Mouse (Mus musculus) limb, embryonic 15.5 days (tissue): ENCODE data around the gene Vipr1. TPM values are rescaled to one million over a fixed set of nuclear protein-coding genes. Genes with fewer than 3 reads are reported as not detected.

ENCODE experiments used
- ATAC-seq: fragments of 200-750 bp; cut with Nextera tagmentation; 2 replicates; pipeline ENCODE4 v1.8.0; 2017; ENCODE audit warnings: low read depth, moderate TSS enrichment; ENCODE audit not compliant: insufficient number of reproducible peaks, low FRiP score, low TSS enrichment
- H3K27ac ChIP-seq: fragments of 300-500 bp; sonication (generic); 2 replicates; pipeline ENCODE4 v1.5.1; 2015; ENCODE audit warnings: moderate library complexity, mild to moderate bottlenecking, inconsistent platforms
- H3K27me3 ChIP-seq: fragments of 300-500 bp; sonication (generic); 2 replicates; pipeline ENCODE4 v1.6.1; 2015; ENCODE audit warnings: inconsistent platforms
- H3K36me3 ChIP-seq: fragments of 300-500 bp; sonication (generic); 2 replicates; pipeline ENCODE4 v1.6.1; 2015; ENCODE audit warnings: inconsistent platforms
- H3K4me1 ChIP-seq: fragments of 300-500 bp; sonication (generic); 2 replicates; pipeline ENCODE4 v1.6.1; 2015; ENCODE audit warnings: inconsistent platforms
- H3K4me2 ChIP-seq: fragments of 300-500 bp; sonication (generic); 2 replicates; pipeline ENCODE4 v1.6.1; 2015; ENCODE audit warnings: mild to moderate bottlenecking, inconsistent platforms
- H3K4me3 ChIP-seq: fragments of 300-500 bp; sonication (generic); 2 replicates; pipeline ENCODE4 v1.5.1; 2015; ENCODE audit warnings: mild to moderate bottlenecking, inconsistent platforms
- H3K9ac ChIP-seq: fragments of 300-500 bp; sonication (generic); 2 replicates; pipeline ENCODE4 v1.6.1; 2015; ENCODE audit warnings: inconsistent platforms
- H3K9me3 ChIP-seq: fragments of 300-500 bp; sonication (generic); 2 replicates; pipeline ENCODE4 v1.6.1; 2016; ENCODE audit warnings: inconsistent platforms
- WGBS: fragments of 180-500 bp; shearing (Covaris S2); methylation state at CpG from one replicate; pipeline ENCODE4 v1.1.7; 2015; 5-methylcytosine and 5-hydroxymethylcytosine counted together
- polyA plus RNA-seq: library from polyadenylated mRNA; unstranded; fragments of >200 nt; fragmentation: Nextera tagmentation; extraction: Ambion mirVana; gene quantifications from 2 replicates; pipeline ENCODE4 v1.2.1, GENCODE M21; 2015

Gene Vipr1
- polyA plus RNA-seq, 1 experiment from 2014 or later: 0.60 TPM

GRCm38 (mm10) chr9:121639790-121640189 lies 2.7 kb upstream of the Vipr1 start:
- Histone ChIP-seq H3K4me2 (no peak overlapping the region), H3K27me3 (peaks cover 65% of the 10 kb centered on the region), H3K27ac (no peak overlapping the region), H3K9me3 (no peaks in the 10 kb centered on the region), H3K36me3 (no peaks in the 10 kb centered on the region), H3K4me1 (peaks cover 27% of the 10 kb centered on the region), H3K9ac (no peak overlapping the region), H3K4me3 (no peak overlapping the region)
- ATAC-seq: no peak
- 56% methylated on average over 16 of the region's 16 CpGs for WGBS

GRCm38 (mm10) chr9:121641235-121641915 lies 1.1 kb upstream of the Vipr1 start:
- 0 out of 2 replicates have a peak overlapping the region, but pooled peaks have one; percentile 37 for H3K9ac ChIP-seq
- peaks cover 73% of the 10 kb centered on the region for H3K27me3 ChIP-seq
- ATAC-seq: no peak
- H3K4me2 ChIP-seq: peak overlapping the region; percentile 99
- H3K36me3 ChIP-seq: no peaks in the 10 kb centered on the region
- 10% methylated on average over 27 of the region's 27 CpGs for WGBS
- H3K4me1 ChIP-seq: peaks cover 23% of the 10 kb centered on the region
- peak overlapping the region; percentile 57 for H3K4me3 ChIP-seq
- no peak overlapping the region for H3K27ac ChIP-seq
- no peaks in the 10 kb centered on the region for H3K9me3 ChIP-seq

- Histone ChIP-seq H3K4me1 (peaks cover 23% of the 10 kb centered on the region), H3K9ac (peak within 1 kb of the TSS; percentile 37; the same call in 1 of the 2 replicates), H3K4me2 (peak within 1 kb of the TSS; percentile 99), H3K27me3 (peaks cover 73% of the 10 kb centered on the region), H3K27ac (no peak within 1 kb of the TSS), H3K36me3 (no peaks in the 10 kb centered on the region), H3K4me3 (peak within 1 kb of the TSS; percentile 57), H3K9me3 (no peaks in the 10 kb centered on the region)
- peak; percentile 53 for ATAC-seq
- WGBS: under 1% methylated on average over 26 of the region's 26 CpGs
Measured at GRCm38 (mm10) chr9:121642001-121642400, 515 bp upstream of the Vipr1 start, which contains the start of gene Lyzl4. Lyzl4 (minus strand) TSS chr9:121642096.

GRCm38 (mm10) chr9:121644855-121645254 lies 2.3 kb downstream of the Vipr1 start:
- H3K27me3 ChIP-seq: peaks cover 57% of the 10 kb centered on the region
- H3K4me1 ChIP-seq: peaks cover 23% of the 10 kb centered on the region
- no peak overlapping the region for H3K9ac ChIP-seq
- H3K9me3 ChIP-seq: no peaks in the 10 kb centered on the region
- H3K4me2 ChIP-seq: no peak overlapping the region
- H3K36me3 ChIP-seq: no peaks in the 10 kb centered on the region
- 43% methylated on average over 3 of the region's 3 CpGs for WGBS
- H3K27ac ChIP-seq: no peak overlapping the region
- no peak for ATAC-seq
- H3K4me3 ChIP-seq: no peak overlapping the region

GRCm38 (mm10) chr9:121647026-121647425 lies 4.5 kb downstream of the Vipr1 start:
- Histone ChIP-seq H3K4me1 (peaks cover 17% of the 10 kb centered on the region), H3K27me3 (peaks cover 35% of the 10 kb centered on the region), H3K27ac (no peak overlapping the region), H3K4me3 (no peak overlapping the region), H3K36me3 (no peaks in the 10 kb centered on the region), H3K9ac (no peak overlapping the region), H3K9me3 (no peaks in the 10 kb centered on the region), H3K4me2 (no peak overlapping the region)
- 58% methylated on average over 7 of the region's 7 CpGs for WGBS
- ATAC-seq: no peak

DNA sequence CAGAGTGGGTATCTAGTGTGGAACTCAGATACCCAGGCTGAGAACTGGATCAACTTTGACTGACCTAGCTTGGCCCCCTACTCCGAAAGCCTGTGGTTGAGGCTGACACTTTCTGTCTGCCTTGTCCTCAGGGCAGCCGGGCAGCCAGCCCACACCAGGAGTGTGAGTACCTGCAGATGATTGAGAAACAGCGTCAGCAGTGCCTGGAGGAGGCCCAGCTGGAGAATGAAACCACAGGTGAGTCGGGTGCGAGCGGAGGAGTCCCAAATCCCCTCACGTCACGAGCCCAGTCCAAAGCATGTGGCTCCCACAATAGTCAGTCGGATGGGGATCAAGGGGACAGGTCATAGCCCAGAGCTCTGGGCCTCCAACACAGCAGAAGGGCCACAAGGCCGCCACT lies 11.2 kb downstream of the Vipr1 start:
- no peak for ATAC-seq
- H3K27me3 ChIP-seq: peaks cover 2% of the 10 kb centered on the region; the same call in 1 of the 2 replicates
- no peak overlapping the region for H3K4me2 ChIP-seq
- H3K36me3 ChIP-seq: no peaks in the 10 kb centered on the region
- peaks cover 14% of the 10 kb centered on the region; the same call in 1 of the 2 replicates for H3K4me1 ChIP-seq
- H3K9ac ChIP-seq: no peak overlapping the region
- WGBS: 83% methylated on average over 10 of the region's 10 CpGs
- no peaks in the 10 kb centered on the region for H3K9me3 ChIP-seq
- H3K4me3 ChIP-seq: no peak overlapping the region
- no peak overlapping the region for H3K27ac ChIP-seq

GRCm38 (mm10) chr9:121656322-121656721 lies 13.8 kb downstream of the Vipr1 start:
- H3K27ac ChIP-seq: no peak overlapping the region
- no peak for ATAC-seq
- 75% methylated on average over 5 of the region's 5 CpGs for WGBS
- no peaks in the 10 kb centered on the region for H3K36me3 ChIP-seq
- H3K4me2 ChIP-seq: no peak overlapping the region
- no peak overlapping the region for H3K4me3 ChIP-seq
- H3K9me3 ChIP-seq: no peaks in the 10 kb centered on the region
- no peak overlapping the region for H3K9ac ChIP-seq
- H3K27me3 ChIP-seq: peaks cover 2% of the 10 kb centered on the region; the same call in 1 of the 2 replicates
- peaks cover 13% of the 10 kb centered on the region; the same call in 1 of the 2 replicates for H3K4me1 ChIP-seq

DNA sequence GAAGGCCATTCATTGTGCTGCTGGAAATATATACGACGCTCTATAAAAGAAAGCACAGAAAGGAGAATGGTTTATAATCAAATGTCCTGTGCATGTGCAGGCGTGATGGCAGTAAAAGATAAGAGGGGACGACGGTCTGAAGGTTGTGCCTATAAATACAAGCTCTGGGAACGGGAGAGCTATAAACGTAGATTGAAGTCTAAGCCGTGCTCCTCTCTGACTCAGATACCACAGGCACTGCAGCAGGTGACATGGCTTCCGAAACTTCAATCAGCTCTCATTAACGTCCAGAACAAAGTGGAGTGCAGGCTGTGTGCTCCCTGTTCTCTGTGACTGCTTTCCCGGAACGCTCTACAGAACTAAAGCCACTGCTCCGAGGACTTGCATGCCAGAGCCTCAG lies 14.6 kb downstream of the Vipr1 start:
- Histone ChIP-seq H3K36me3 (no peaks in the 10 kb centered on the region), H3K4me2 (no peak overlapping the region), H3K4me1 (peaks cover 10% of the 10 kb centered on the region; the same call in 1 of the 2 replicates), H3K9ac (no peak overlapping the region), H3K9me3 (no peaks in the 10 kb centered on the region), H3K4me3 (no peak overlapping the region), H3K27me3 (peaks cover 2% of the 10 kb centered on the region; the same call in 1 of the 2 replicates), H3K27ac (no peak overlapping the region)
- WGBS: 24% methylated on average over 13 of the region's 13 CpGs
- no peak for ATAC-seq

DNA sequence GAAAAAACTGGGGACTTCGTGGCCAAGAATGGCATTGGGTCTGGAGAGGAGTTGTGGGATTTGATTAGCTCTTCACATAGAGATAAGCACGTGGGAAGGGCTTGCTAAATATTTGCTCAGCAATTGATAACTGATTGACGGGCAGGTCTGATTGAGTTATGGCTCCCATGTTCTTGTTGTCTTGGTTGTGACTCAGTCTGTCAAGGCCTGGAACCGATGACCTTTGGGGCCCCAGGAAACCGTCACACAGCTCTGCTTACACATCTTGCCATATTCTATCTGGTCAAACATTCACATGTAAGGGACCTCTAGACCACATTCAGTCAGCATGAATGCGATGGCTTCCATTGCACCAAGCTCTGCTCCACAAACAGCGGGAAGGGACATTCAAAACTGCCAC lies 15.7 kb downstream of the Vipr1 start:
- peaks cover 2% of the 10 kb centered on the region; the same call in 1 of the 2 replicates for H3K27me3 ChIP-seq
- H3K36me3 ChIP-seq: no peaks in the 10 kb centered on the region
- H3K9ac ChIP-seq: no peak overlapping the region
- no peak for ATAC-seq
- H3K4me3 ChIP-seq: no peak overlapping the region
- no peak overlapping the region for H3K4me2 ChIP-seq
- H3K27ac ChIP-seq: no peak overlapping the region
- H3K9me3 ChIP-seq: no peaks in the 10 kb centered on the region
- peaks cover 10% of the 10 kb centered on the region; the same call in 1 of the 2 replicates for H3K4me1 ChIP-seq
- 85% methylated on average over 7 of the region's 7 CpGs for WGBS

DNA sequence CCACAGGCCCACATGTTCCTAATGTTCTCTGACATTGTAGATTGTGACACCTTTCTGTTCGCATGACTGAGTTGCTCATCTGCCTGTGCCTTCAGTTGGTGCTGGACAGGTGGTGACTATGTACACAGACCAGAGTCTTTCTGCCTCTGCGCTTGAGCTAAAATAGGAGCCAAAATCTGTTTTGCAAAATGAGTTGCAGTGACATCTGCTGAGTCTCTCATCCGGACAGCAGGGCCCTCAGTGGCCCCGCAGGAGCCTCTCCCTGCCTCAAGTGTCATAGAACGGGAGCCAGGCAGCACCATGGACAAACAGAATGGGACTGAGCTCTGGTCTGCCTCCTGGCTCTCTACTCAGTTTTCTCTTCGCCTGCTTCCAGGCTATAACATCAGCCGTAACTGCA lies 17.3 kb downstream of the Vipr1 start:
- Histone ChIP-seq H3K27me3 (peaks cover 2% of the 10 kb centered on the region), H3K9me3 (no peaks in the 10 kb centered on the region), H3K9ac (no peak overlapping the region), H3K4me1 (peaks cover 10% of the 10 kb centered on the region; the same call in 1 of the 2 replicates), H3K4me2 (no peak overlapping the region), H3K27ac (no peak overlapping the region), H3K36me3 (no peaks in the 10 kb centered on the region), H3K4me3 (no peak overlapping the region)
- 72% methylated on average over 7 of the region's 7 CpGs for WGBS
- no peak for ATAC-seq

DNA sequence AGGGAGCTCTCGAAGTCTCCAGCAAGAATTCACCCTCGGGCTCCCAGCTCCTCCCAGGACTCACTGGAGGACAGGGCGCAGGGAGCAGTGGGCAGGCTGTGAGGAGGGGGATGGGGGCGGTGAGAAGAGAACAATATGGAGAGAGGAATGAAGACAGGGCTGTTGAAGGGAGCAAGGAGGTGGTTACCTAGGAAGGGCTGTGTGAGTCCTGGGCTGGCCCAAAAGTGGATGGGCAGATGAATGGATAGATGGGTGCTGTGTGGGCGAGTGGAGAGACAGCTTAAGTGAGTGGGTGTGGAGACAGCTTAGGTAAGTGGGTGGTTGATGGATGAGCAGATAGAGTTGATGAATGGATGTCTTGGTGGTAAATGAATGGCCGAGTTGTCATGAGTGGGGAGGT lies 21.0 kb downstream of the Vipr1 start:
- Histone ChIP-seq H3K36me3 (no peaks in the 10 kb centered on the region), H3K9ac (no peak overlapping the region), H3K27me3 (peaks cover 17% of the 10 kb centered on the region), H3K9me3 (no peaks in the 10 kb centered on the region), H3K4me1 (peaks cover 9% of the 10 kb centered on the region; the same call in 1 of the 2 replicates), H3K4me3 (no peak overlapping the region), H3K4me2 (no peak overlapping the region), H3K27ac (no peak overlapping the region)
- ATAC-seq: no peak
- 76% methylated on average over 6 of the region's 6 CpGs for WGBS

DNA sequence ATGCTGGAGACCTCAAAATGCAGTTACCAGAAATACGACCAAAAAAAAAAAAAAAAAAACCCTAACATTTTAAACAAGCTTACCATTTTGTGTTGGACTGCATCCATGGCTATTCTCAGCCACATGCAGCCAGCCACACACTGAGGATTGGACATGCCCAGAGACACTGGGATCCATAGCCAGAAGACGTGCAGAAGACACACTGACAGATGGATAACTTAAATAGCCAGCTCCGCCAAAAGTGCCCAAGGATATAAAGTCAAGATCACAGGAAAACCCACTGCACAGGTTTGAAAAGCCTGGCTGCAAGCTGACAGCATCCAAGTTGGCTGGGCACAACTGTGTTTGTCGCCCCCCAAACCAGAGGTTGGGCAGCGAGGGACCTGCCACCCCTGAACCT lies 21.6 kb downstream of the Vipr1 start:
- ATAC-seq: no peak
- WGBS: 64% methylated on average over 5 of the region's 5 CpGs
- Histone ChIP-seq H3K36me3 (no peaks in the 10 kb centered on the region), H3K9me3 (no peaks in the 10 kb centered on the region), H3K4me3 (no peak overlapping the region), H3K4me2 (no peak overlapping the region), H3K4me1 (peaks cover 12% of the 10 kb centered on the region), H3K27ac (no peak overlapping the region), H3K9ac (no peak overlapping the region), H3K27me3 (peaks cover 23% of the 10 kb centered on the region)
